Mouse (Mus musculus) T-helper 2 cell (primary cell): ENCODE results near the gene Pak4.
"Not testable (repeated sequence)": the region's sequence is repeated elsewhere in the genome, so short reads cannot be mapped to it uniquely, and the experiment has no call there.

Source experiments
- in situ Hi-C: fragments of 300-600 bp; cut with MboI, MseI; formaldehyde crosslinking; loops from one replicate; pipeline ENCODE4 v1.15.1; 2025; ENCODE audit warnings: high pct_unique_total_duplicates

Gene Pak4

GRCm38 (mm10) chr7:28562371-28562770, 35.6 kb downstream of the Pak4 start:
- in situ Hi-C loops = no loop called here

DNA sequence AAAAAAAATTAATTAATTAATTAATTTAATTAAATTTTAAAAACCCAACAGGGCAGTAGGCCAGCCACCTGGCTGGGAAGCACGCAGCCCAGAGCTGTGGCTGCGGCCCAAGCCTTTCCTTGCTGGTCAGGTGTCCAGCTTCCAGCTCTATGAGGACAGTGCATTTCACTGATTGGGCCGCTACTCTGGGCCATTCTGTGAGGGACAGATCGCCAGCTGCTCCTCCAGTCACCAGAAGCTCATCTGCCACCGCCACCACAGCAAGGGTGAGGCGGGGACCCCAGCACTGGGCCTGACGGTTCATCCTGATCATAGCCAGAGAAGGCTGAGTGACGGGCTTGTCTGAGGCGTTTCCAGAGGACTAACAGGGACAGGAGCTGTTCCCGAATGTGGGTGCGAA, 36.0 kb downstream of the Pak4 start:
- in situ Hi-C loops = no loop called here

DNA sequence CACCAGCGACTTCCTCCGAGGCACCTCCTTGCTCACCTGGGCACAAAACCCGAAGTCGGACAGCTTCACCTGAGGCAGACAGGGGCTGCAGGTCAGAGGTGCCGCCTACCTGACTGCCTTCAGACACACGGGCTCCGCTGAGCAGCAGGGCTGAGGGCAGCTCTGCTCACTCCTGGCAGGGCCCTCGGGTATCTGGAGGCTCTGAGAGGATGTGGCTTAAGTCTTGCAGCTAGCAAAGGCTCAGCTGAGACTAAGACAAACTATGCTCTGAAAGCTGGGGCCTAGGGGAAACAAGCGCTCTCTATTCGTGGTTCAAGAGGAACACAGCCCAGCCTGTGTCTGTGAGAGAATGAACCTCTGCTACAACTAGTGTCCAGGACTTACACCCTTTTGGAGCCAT, 37.1 kb downstream of the Pak4 start:
- in situ Hi-C loops = no loop called here

DNA sequence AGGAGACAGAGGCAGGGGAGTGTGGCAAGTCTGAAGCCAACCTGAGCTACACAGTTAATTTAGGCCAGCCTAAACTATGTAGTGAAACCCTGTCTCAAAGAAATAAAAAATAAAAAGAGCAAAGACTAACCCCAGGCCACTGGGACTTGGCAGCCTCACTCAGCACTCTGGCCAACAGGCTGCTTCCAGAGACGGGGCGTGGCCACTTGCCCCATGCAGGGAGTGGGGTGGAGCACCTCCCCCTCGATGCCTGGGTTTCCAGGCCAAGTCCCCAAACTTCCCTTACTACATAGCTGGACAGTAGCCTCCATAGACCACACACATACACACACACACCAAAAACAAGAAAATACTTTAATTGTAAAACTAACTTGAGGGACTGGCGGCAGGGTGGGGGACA, 39.5 kb downstream of the Pak4 start:
- in situ Hi-C loops = no loop called here

DNA sequence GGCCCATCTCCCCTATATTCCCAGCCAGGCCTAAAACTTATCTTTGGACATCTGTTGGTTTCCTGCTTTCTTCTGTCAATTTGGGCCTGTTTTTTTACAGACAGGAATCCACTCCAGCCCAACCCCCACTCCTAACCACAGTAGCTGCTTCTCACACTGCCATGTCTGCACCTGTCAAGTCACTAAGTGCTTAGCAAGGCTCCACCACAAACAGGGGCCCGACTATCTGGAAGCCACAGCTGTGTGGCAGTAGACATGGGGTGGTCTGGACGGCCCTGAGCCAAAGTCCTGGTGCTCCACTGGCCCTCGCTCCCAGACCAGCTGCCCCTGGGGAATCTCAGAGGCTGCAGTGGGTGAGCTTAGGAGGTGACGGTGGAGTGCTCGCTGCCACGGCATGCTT, 40.3 kb downstream of the Pak4 start:
- in situ Hi-C loops = no loop called here

DNA sequence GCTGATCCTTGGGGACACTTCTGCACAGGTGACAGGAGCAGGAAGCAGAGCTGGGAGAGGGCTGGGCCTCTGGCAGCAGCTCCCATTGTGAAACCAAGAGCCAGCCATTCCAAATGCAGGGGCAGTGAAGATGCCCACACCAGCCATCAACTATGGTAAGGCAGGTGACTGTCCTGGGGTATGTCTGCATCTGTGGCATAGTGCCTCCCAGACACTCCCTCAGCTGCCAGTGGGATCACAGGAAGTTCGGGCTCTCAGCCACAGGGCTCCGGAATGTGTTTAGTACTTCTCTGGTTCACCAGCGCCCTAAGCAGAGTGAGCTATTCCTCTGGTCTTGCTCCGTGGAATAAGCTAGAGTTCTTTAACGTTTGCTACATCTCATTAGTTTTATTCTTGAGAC, 40.9 kb downstream of the Pak4 start:
- in situ Hi-C loops = no loop called here

DNA sequence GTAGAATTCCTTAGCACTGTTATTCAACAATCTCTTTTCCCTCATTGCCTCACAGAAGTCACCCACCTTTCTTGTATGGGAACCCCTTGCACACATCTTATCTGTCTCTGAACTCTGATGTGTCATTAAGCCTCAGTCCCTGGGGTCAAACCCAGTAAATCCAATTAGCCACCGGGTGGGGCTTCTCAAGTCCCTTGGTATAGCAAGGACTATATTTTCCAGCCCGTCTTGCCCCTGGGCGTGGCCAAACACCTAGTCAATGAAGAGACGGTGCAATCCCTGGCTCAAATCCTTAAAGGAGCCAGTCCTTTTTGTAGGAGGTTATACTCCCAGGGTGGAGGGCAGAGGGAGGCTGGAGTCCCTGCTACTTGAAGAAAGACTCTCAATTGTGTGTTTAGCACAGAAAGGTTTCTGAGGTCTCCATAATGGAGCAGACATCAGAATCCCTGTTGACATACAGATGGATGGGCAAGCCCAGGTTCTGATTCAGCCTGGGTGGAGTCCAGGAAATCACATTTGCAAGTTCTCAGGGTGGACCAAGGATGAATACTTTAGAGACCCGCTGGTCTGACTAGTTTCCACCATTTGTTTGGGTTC, 41.9 kb downstream of the Pak4 start:
- in situ Hi-C loops = no loop called here

DNA sequence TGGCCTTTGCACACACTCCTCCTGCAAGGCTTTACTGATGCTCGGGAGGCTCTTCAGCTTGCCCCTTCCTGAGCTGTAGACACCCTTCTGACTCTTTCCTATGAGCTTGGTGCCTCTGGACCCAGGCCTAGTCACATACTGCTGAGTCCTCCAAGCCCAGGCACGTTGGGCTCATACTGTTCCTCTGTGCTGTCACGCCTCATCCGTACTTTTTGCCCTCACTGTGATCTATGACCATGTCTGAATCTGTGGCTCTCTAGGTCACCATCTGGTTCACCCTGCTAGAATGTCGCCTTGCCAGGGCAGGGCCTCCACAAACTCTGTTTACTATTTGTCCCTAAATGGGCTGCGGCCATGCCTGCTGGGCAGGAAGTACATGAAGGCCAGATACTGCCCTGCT, 44.9 kb downstream of the Pak4 start:
- in situ Hi-C loops = no loop called here

- in situ Hi-C loops = no loop called here
Measured at GRCm38 (mm10) chr7:28547628-28548027, 50.4 kb downstream of the Pak4 start.

DNA sequence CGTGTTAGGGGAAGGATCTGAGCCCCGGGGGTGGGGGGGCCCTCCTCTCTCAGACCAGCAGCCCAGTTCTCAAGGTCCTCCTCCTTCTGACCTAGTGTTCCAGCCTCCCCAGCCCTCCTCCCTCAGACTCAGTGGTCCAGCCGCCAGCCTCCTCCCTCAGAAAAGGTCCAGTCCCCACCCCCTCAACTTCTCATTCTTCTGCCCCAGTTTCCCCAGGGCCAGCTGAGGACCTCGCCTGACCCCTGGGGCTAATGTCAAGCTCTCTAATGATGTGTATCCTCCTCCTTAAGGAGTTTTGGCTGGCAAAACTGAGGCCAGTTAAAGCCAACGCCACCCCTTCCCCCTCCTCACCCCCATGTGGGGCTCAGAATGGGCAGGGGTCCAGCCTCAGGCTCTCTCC, 50.8 kb downstream of the Pak4 start, which contains the start of gene Nccrp1:
Nccrp1 (minus strand) TSS at position 101 of the 400 bp plus-strand sequence.
- in situ Hi-C loops = no loop called here

DNA sequence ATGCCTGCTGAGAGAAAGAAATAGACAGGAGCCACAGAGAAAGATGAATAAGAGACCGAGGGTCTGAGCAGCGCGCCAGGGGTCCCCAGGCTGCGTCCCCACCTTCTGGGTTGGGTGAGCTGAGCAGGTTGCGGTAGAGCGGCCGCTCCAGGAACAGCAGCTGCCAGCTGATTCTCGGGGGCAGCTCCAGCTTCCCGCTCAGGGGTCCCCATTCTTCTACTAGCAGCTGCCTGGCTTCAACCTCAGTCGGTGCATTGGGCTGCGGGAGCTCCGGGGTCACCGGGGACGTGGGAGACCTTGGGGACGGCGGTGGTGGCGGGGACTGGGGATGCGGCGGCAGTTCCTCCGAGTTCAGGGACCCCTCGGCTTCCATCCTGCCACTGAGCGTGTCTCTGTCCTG, 51.3 kb downstream of the Pak4 start:
- in situ Hi-C loops = no loop called here

- in situ Hi-C loops = no loop called here
Measured at GRCm38 (mm10) chr7:28545891-28546210, 52.1 kb downstream of the Pak4 start.

DNA sequence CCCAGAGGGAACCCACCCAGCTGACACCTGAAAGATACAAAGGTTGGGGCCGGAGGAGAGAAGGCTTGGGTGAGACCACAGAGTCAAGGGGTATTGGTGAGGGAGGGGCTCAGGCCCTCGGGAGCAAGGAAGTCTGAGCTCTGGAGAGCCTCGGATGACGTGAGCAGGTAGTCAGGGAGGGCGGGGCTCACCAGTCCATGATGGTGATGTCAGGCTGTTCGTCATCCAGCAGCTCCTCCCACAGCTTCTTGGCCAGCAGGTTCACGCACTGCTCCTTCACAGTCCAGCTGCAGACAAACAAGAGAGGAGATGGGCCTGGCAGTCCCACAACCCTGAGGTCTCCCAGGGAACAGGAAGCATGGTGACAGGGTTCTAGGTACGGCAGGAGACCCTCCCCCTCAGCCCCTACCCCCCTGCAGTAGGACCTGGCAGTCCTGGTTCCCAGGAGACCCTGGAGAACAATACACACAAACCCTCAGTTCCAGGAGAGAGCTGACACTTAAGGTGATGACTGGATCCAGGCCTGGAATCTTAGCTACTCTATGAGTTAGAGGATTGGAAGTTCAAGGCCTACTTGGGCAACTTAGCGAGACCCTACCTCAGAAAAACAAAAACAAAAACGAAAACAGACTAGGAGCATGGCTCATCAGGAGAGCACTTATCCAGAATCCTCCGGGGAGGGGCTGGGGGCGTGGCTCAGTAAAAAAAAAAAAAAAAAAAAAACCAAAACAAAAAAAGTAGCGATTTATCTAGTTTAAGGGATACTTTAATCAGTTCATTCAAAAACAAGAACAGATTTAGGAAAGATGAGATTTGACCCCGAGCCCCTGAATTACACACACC, 52.7 kb downstream of the Pak4 start:
- in situ Hi-C loops = no loop called here

DNA sequence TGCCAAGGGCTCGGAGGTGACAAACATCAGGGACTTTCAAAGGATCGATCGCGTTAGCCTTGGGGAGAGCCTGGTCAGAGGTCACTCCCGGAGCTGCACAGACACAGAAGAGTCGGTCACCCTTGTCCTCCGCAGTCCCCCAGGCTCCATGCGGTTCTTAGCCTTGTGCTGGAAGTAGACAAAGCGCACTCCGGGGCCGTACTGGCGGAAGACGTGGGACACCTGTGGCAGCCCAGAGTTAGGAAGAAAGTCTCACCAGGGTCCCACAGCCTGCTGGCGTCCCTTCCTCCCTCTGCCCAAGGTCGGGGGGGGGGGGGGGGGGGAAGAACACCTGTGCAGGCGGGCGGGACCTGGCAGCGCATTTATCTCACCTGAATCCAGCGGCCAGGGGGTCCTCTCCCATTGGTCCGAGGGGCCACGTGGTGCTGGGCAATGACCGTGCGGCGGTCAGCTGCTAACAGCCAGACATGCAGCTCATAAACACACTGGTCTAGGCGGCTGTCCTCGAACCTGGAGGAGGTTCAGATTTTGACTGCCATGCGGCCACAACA, 53.9 kb downstream of the Pak4 start:
- in situ Hi-C loops = no loop called here

- in situ Hi-C loops = no loop called here
Measured at GRCm38 (mm10) chr7:28540526-28540925, 57.5 kb downstream of the Pak4 start, which contains the start of gene Sycn. Gene Sycn (plus strand): TSS chr7:28540885.

DNA sequence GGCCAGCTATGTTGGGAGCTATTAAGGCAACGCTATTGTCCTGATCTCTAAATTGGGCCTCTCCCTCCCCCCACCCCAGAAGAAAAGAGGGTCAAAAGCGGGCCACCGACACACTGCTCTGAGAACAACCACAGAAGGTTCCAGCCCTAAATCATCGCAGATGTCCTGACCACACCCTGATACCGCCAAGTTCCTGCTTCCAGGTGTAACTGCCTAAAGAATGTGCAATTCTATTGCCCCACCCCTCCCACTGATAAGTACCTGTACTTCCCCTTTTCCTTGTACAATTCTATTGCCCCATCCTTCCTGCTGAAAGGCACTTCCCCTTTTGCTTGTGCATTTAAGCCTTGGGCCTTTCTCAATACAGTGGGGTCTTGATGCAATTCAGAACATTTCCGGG, 59.1 kb downstream of the Pak4 start:
- in situ Hi-C loops = not testable (repeated sequence)

DNA sequence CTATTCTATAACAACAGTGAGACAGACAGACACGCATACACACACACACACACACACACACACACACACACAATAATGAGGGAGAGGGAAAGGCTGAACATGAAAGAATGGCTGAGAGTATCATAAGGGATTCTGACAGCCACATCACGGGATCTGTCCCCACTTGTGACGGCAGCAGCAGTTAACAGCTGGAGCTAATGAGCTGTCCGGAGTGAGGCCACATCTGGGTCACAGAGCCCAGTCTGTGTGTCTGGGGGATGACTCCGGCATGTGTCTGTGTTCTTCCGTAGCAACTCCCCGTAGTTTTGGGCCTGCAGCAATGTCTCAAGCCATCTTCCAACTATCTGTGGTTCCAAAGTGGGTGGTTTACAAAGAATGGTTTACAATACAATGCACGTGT, 66.0 kb downstream of the Pak4 start:
- in situ Hi-C loops = no loop called here

GRCm38 (mm10) chr7:28527922-28528719, 69.9 kb downstream of the Pak4 start:
- in situ Hi-C loops = loop anchor here (5.0 kb wide), 1 partner anchor 76 kb away; the partner anchor contains the start of gene Lrfn1

DNA sequence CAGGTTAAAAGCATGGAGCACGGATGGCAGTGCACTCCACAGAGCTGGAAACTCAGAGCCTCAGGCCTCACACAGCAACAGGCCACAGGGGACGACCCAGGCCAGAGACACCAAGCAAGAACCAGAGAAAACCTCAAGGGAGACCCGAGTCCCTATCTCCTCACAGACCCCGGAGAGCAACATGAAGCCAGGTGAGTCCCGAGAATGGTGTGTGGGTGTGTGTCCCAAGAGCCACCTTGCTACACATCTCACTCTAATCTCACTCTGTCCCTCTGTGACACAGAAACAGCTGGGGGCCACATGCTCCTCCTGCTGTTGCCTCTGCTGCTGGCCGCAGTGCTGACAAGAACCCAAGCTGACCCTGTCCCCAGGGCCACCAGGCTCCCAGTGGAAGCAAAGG, 75.4 kb downstream of the Pak4 start, which contains the start of gene Ifnl3:
Ifnl3 (plus strand) TSS at position 301 of the 400 bp plus-strand sequence.
- in situ Hi-C loops = not testable (repeated sequence)

DNA sequence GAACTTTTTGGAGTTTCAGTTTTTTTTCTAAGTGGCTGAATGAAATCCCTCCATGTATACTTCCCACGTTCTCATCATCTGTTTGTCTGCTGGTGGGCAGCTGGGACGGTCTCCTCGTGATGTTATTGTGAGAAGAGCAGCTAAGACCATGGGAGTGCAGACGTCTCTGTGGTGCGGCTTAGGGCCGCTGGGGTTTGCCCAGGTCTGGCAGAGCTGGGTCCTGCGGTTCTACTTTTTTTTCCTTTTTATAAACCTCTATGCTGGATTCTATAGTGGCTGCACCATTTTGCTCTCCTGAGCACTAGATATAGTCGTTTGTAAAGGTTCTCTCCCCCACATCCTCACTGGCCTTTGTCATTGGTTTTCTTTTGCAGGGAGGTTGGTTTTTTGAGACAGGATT, 86.5 kb downstream of the Pak4 start:
- in situ Hi-C loops = no loop called here

DNA sequence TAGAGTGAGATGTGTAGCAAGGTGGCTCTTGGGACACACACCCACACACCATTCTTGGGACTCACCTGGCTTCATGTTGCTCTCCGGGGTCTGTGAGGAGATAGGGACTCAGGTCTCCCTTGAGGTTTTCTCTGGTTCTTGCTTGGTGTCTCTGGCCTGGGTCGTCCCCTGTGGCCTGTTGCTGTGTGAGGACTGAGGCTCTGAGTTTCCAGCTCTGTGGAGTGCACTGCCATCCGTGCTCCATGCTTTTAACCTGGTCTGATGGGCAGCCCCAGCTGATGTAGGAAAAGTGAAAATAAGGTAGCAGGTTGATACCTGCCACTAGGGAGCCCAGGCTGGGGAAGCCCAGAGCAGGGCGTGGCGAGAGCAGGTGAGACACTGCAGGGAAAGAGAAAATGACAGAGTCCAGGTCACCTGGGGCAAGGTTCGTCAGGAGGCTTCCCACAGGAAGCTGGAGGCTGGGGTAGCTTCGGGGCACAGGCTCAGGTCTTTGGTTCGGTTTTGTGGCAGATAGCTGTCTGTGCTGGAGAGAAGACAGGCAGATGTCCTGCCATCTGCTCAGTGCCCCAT, 87.5 kb downstream of the Pak4 start, which contains the start of gene Ifnl2:
Ifnl2 (minus strand) TSS at position 51 of the 570 bp plus-strand sequence.
- in situ Hi-C loops = not testable (repeated sequence)

- in situ Hi-C loops = not testable (repeated sequence)
Measured at GRCm38 (mm10) chr7:28509121-28509520, 88.9 kb downstream of the Pak4 start.
